Mouse (Mus musculus) lung, postnatal 14 days (tissue): Measurements from ENCODE around the gene Eef2.
A peak's percentile ranks its signal among the peaks of the same experiment; 100 is the strongest.

Experiments
- DNase-seq: peaks from one replicate; pipeline ENCODE4 v3.0.0; 2021

Eef2 gene

GRCm38 (mm10) chr10:81176466-81177271, at the start of gene Eef2:
Eef2 (plus strand) TSS chr10:81176631.
- DNase-seq: peak; percentile 100

DNA sequence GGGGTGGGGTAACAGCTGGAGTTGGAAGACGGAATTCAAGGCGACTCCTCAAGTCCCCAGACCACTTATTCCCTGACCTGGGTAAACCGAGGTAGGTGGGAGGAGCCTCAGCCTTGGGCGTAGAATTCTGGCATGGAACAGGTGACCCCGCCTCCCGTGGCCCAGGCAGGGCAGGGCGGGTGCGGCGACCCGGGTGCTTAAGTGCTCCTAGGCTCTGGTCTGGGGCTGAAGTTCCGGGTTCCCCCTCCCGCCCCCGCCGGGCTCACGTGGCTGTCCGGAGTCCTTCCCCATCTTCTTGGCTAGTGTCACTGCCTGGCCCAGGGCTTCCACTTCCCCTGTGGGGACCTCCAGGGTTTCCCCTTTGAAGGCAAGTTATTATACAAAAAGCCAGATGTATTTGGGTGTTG, 42.2 kb upstream of the Eef2 start:
- DNase-seq: peak; percentile 76

- peak; percentile 53 for DNase-seq
Measured at GRCm38 (mm10) chr10:81134966-81135681, 41.3 kb upstream of the Eef2 start, which contains the start of gene Zbtb7a. Zbtb7a (plus strand) TSS chr10:81135220.

DNA sequence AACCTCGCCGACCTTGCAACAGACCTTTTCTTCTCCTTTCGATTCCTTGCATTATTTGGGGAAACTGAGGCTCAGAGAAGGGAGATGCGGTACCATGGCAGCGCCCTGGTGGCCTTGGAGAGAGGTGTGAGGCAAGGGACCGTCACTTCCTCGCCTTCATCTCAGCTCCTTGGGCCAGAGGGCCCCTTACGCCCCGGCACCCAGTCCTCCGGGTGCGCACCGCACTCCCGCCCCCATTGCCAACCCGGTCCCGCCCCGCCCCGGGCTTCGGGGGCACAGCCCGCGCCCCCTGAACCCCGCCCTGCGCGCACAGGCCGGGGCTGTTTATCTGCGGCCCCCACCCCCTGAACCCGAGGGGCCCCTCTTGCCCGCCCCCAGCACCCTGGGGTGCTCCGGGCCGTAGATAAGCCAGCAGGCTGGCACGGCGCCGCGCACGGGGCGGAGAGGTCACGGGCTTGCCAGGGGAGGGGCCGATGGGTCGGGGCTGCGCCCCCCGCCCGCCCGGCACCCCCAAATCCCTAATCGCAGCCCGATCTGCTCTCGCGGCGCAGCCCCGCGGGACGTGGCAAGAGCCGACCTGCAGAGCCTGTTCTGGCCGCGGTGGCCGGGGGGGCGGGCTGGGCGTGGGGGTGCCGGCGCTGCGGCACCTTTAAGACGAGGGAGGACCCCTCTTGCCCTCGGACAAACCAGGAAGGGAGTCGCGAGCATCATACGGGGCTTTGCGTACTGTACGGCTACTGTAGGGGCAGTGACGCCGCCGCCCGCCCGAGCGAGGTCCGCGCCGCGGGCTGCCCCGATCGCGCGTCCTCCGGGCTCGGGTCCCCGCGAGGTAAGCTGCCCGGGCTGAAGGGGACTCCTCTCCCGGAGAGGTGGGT, 40.4 kb upstream of the Eef2 start:
- DNase-seq: peak; percentile 81

GRCm38 (mm10) chr10:81136706-81137231, 39.7 kb upstream of the Eef2 start:
- DNase-seq: peak; percentile 72

DNA sequence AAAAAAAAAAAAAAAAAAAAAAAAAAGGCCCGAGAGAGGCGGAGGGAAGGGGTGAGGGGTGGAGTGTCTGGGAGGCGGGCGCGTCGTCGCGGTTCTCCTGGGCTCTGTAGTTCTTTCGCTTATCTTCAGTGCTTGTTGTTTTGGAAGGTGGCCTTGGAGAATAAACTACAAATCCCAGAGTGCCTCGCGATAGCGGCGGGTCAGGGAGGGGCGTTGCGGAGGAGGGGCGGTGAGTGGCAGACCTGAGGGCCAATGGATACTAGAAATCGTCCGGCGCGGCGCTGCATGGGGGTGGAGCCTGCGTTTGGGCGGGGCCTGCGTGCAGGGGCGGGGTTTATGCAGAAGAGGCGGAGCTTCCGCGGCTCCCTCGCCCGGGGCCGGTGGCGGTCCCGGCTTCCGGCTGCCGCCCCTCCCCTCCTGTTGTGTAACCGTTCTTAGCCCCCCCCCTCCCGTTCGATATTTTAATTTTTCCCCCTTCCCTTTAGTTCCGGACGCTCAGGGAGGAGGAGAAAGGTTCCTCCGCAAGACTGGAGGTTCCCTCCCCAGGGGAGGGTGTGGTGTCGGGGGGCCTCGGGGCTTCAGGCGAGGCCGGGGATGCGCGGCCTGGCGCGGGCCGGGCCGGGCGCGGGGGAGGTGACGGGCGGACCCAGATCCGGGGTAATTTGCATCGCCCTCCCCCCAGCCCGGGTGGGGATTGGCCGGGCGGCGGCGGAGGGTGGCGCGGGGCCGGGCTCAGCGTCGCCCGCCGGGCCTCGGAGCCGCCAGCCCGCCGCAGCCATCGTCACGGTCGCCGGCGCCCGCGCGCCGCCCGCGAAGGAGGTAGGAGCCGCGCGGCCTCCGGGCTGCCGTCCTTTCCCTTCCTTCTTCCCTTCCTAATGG, 38.9 kb upstream of the Eef2 start:
- peak; percentile 100 for DNase-seq

DNA sequence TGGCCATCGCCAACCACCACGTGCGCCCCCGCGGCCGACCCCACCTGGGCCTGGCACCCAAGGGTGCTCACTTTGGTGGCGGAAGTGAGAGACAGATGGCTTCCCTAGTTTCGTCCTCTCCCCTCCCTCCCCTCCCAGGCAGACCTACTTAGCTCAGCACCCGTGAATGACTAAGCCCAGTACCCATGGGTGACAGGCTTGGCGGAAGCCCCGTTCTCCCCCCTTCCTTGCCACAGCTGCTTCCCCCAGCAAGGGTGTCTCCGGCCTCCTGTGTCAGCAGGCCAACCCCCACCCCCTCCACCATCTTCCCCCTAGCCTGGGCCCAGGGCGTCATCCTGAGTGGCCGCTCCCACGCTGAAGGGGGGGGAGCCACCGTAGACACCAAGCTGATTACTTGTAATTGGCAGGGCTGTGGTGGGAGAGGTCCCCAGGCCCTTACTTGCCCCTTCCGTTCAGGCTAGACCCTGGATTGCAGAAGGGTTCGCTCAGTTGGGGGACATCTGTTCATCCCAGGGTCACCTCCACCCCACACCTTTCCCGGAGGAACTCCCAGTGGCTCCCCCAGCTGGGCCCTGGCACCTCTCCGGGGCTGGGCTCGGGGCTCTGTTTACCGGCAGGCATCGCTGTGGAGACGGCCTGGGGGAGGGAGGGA, 38.2 kb upstream of the Eef2 start:
- peak; percentile 30 for DNase-seq

DNA sequence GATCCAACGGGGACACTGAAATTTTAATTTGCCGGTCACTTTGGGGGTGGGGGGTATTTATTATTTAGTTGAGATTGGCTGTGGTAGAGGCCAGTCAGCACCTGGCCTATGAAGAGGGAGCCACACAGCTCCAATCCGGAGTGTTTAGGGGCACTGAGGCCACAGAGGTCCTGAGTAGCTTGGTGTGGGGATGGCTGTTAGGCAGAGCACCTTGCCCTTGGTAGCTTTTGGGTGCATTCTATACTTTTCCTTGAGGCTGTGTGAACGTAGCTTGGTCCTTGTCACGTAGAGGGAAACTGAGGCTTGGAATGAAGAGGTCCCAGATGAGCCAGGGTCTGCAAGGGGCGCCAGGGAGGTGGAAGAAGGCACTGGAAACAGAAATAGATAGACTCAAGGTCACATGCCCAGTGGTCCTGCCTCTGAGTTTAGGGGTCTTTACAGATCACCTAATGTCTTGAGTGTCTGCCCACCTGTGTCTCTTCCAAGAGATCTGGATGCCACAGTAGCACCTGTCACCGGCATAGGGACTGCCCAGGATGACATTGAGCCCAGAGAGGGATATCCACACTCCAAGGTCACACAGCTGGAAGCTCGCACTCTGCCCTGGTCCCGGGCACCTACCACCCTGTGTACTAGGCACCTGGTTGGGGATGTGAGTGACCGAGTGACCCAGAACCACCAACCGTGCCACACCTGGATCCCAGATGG, 37.5 kb upstream of the Eef2 start:
- no peak for DNase-seq

GRCm38 (mm10) chr10:81139529-81139846, 36.9 kb upstream of the Eef2 start:
- no peak for DNase-seq

DNA sequence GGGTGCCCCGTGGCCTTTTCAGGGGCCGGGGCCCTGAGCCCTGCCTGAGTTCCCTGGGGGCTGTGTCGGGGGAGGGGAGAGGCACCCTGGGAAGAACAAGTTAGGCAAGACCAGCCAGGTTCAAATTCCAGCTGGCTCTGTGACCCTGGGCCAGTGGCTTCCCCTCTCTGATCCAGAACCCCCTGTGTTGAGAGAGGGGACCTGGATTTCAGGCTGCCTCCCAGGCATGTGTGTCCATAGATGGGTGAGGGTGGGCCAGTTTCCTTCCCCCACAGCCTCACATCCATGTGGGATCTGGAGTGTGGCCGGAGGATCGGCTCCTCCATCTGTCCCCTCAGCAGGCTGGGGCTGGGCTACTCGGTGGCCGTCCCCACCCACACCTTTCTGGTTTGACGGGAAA, 36.4 kb upstream of the Eef2 start:
- DNase-seq: no peak

- DNase-seq: peak; percentile 52
Measured at GRCm38 (mm10) chr10:81140717-81141454, 35.5 kb upstream of the Eef2 start.

DNA sequence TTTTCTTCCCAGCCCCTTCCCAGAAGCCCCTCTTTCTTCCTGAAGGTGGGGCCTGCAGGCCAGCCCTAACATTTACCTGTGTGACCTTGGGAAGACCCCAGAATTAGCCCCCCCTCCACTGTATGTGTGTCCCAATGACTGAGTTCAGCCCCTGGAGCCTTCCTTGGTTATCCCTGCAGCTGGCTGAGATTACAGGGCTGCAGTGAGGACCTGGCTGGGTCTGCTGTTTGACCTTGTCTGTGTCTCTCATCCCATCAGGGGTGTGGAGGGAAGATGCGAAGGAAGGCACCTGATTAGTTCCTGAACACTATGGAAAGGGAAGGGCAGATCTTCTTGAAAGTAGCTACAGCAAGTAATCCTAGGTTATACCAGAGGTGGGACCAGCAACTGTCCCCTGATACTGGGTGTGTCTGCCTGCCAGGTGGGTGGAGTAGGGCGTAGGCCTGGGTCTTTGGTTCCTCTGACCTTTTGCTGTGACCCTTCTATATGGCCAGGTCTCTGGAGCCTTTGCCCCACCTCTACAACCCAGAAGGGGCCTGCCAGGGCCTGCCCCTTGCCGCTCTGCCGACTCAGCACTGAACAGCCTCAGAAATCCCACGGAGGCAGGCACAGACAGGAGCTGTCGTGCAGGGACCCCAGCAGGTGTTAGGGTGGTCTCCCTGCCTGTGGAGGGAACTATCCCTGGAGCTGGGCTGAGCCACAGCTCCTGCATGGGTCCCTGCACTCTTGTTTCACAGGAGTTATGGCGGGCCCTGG, 34.8 kb upstream of the Eef2 start:
- no peak for DNase-seq

GRCm38 (mm10) chr10:81142551-81142981, 33.9 kb upstream of the Eef2 start:
- DNase-seq: no peak

- peak; percentile 50 for DNase-seq
Measured at GRCm38 (mm10) chr10:81143157-81143633, 33.2 kb upstream of the Eef2 start.

DNA sequence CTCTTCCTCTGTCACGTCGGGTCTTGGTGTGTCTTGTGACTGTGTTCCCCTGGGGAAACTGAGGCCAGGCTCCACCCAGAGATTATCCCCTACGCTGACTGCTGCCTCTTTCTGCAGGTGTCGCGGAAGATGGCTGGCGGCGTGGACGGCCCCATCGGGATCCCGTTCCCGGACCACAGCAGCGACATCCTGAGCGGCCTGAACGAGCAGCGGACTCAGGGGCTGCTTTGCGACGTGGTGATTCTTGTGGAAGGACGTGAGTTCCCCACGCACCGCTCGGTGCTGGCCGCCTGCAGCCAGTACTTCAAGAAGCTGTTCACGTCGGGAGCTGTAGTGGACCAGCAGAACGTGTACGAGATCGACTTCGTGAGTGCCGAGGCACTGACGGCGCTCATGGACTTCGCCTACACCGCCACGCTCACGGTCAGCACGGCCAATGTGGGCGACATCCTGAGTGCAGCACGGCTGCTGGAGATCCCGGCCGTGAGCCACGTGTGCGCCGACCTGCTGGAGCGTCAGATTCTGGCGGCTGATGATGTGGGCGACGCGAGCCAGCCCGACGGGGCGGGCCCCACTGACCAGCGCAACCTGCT, 32.5 kb upstream of the Eef2 start:
- no peak for DNase-seq

DNA sequence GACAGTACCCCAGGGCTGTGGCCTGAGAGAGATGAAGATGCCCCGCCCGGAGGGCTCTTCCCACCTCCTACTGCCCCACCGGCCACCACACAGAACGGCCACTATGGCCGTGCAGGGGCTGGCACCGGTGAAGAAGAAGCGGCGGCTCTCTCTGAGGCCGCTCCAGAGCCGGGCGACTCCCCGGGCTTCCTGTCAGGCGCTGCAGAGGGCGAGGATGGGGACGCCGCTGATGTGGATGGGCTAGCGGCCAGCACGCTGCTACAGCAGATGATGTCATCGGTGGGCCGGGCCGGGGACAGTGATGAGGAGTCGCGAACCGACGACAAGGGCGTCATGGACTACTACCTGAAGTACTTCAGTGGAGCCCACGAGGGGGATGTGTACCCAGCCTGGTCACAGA, 31.8 kb upstream of the Eef2 start:
- peak; percentile 40 for DNase-seq

GRCm38 (mm10) chr10:81145307-81145706, 31.1 kb upstream of the Eef2 start:
- no peak for DNase-seq

DNA sequence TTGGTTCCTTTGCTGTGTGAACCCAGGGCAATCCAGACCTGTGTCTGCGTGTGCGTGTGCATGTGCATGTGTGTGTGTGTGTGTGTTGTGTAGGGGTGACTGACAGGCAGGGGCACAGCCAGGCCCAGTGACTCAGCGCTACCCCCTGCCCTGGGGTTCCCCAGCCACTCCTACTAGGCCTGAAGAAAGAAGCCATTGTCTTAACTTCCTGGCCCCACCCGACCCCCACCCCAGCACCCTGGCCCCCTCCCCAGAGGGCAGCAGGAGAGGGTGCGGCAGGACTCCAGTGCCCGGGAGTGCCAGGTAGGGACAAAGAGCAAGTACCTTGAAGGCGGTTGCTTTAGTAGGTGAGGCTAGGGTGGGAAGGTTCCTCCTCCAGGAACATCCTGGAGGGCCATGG, 30.7 kb upstream of the Eef2 start:
- no peak for DNase-seq

DNA sequence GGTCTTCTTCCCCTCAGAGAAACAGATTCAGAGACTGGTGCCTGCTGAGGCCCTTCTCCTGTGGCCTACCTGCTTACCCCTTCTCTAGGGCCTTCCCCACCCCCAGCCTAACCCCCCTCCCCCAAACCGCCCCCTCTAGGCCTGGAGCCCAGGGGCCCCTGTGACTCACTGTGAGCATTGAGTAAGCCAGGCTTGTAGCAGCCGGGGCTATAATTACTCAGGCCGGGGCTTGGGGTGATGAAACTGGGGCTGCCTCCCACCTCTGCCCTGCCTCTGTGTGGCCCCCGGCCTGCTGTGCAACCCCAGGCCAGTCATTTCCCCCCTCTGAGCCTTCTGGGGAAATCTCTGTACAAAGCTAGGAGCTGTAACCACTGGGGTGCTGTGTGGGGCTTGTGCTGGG, 30.1 kb upstream of the Eef2 start:
- no peak for DNase-seq
